Mouse (Mus musculus) CH12.LX (cell line): Measurements from ENCODE around the gene Serpina12.

Experiments used
- CTCF ChIP-seq, 2 experiments: IDR thresholded peaks in 1 of 2; conservative IDR thresholded peaks in 1 of 2; 2 replicates each; pipeline ENCODE4 v1.5.1; 2011 to 2012; ENCODE audit warnings: low read depth in 2 of 2, low read length in 2 of 2, improper control_type of control experiment in 1 of 2, inconsistent platforms in 1 of 2, mild to moderate bottlenecking in 1 of 2, moderate library complexity in 1 of 2
- EP300 ChIP-seq: IDR thresholded peaks from 2 replicates; pipeline ENCODE4 v1.6.1; 2011; ENCODE audit warnings: low read length, improper control_type of control experiment
- HCFC1 ChIP-seq: IDR thresholded peaks from 2 replicates; pipeline ENCODE4 v1.6.1; 2012; ENCODE audit warnings: low read depth, mild to moderate bottlenecking, inconsistent platforms, low read length, improper control_type of control experiment
- MAX ChIP-seq: IDR thresholded peaks from 2 replicates; pipeline ENCODE4 v1.6.1; 2011; ENCODE audit warnings: low read length, improper control_type of control experiment
- MAZ ChIP-seq: IDR thresholded peaks from 2 replicates; pipeline ENCODE4 v1.6.1; 2012; ENCODE audit warnings: low read depth, mild to moderate bottlenecking, inconsistent platforms, low read length, improper control_type of control experiment, moderate library complexity
- MXI1 ChIP-seq: IDR thresholded peaks from 2 replicates; pipeline ENCODE4 v1.6.1; 2011; ENCODE audit warnings: mild to moderate bottlenecking, low read depth, low read length, improper control_type of control experiment
- MYC ChIP-seq: IDR thresholded peaks from 2 replicates; pipeline ENCODE4 v1.6.1; 2011; ENCODE audit warnings: low read depth, mild to moderate bottlenecking, improper control_type of control experiment, low read length
- POLR2A ChIP-seq: IDR thresholded peaks from 2 replicates; pipeline ENCODE4 v1.6.1; 2011; ENCODE audit warnings: low read depth, mild to moderate bottlenecking, improper control_type of control experiment, low read length
- POLR2AphosphoS2 ChIP-seq: IDR thresholded peaks from 2 replicates; pipeline ENCODE4 v1.6.1; 2011; ENCODE audit warnings: low read depth, low read length, improper control_type of control experiment
- SIN3A ChIP-seq: IDR thresholded peaks from 2 replicates; pipeline ENCODE4 v1.6.1; 2012; ENCODE audit warnings: low read length, improper control_type of control experiment, inconsistent platforms
- TBP ChIP-seq: conservative IDR thresholded peaks from 2 replicates; pipeline ENCODE4 v1.6.1; 2011; ENCODE audit warnings: low read depth, low read length, improper control_type of control experiment
- TCF12 ChIP-seq: IDR thresholded peaks from 2 replicates; pipeline ENCODE4 v1.6.1; 2014; ENCODE audit warnings: low read depth, mild to moderate bottlenecking, inconsistent platforms, low read length, improper control_type of control experiment

- no peak for TF ChIP-seq EP300
- no peak for TF ChIP-seq HCFC1
- TF ChIP-seq MAZ: no peak
- TF ChIP-seq CTCF (conservative IDR thresholded peaks at IDR 0.05 in 1 of 2, IDR thresholded peaks at IDR 0.05 in 1 of 2; ENCODE audit: low read depth in 2 of 2, low read length in 2 of 2): 0 out of 4 replicates have a peak, but pooled peaks of 1 of the 2 experiments have one; percentile 15
- no peak for TF ChIP-seq SIN3A
- no peak for TF ChIP-seq MXI1
- no peak for TF ChIP-seq POLR2A
- no peak for TF ChIP-seq MYC
- no peak for TF ChIP-seq TCF12
- no peak for TF ChIP-seq TBP
- no peak for TF ChIP-seq POLR2AphosphoS2
- no peak for TF ChIP-seq MAX
Observed at GRCm38 (mm10) chr12:104004689-104005088, 39.6 kb downstream of the Serpina12 start.
